Mouse (Mus musculus): ENCODE data around the gene Zscan4-ps3.
"Not testable (repeated sequence)": the region's sequence is repeated elsewhere in the genome, so short reads cannot be mapped to it uniquely, and the experiment has no call there.

Gene Zscan4-ps3

DNA sequence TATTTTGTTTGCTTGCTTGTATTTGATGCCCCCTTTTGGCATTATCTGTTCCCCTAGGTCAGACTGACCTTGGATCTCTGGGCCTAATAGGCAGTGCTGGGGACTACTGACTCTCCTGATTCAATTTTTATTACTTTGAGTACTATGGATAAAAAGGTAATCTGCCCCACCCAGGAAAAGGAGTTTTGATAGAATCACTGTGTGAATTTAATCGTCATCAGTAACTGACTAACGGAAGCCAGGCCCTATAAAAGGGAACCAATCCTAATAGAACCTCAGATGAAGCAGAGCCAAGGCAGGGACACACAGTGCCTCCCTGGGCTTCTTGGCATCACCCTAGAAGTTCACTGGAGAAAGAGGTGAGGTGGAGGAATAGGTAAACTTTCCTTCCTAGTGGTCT is at the start of gene Zscan4-ps3:
Gene Zscan4-ps3, plus strand, starts transcription at position 301 of the 400 bp plus-strand sequence.
- not testable (repeated sequence) for DNase-seq (ENCODE audit: low read depth)

DNA sequence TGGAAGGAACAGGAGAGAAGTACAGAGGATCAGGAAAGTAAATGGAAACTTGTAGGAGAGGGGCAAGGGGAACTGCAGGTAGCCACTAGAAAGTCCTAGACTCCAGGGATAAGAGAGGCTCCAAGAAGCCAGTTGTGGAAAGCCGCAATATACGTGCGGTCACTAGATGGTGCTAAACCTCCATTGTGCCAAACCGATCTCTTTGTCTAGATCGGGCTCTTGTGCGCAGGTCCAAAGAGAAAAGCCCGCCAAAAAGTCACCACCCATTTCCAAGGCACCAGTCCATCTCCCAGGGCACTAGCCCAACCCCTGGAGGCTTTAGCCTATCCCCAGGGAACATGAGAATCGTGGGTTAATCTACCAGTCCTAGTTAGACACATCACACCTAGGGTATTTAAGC is 8.0 kb downstream of the Zscan4-ps3 start:
- DNase-seq (ENCODE audit: low read depth) = peak; percentile 9

Measured in c-Kit-positive CD71-negative TER-119-negative erythroid progenitor cells, embryonic 14.5 days (primary cell).